Mouse (Mus musculus) MEL (cell line): ENCODE measurements at regions not wholly inside any gene's neighbourhood (a gene's known extent, or its start where the extent isn't known, plus 50 kb on each side); places are given as distances from the start of the nearest gene placed in this dataset.

Experiments used
- DNase-seq: peaks from one replicate; pipeline ENCODE4 v3.0.0; 2011; ENCODE audit warnings: low read depth, low spot score
- H3K27ac ChIP-seq: 2 replicates; pipeline ENCODE4 v1.5.1; 2012; ENCODE audit warnings: low read depth, mild to moderate bottlenecking, control low read depth, low read length, moderate library complexity; ENCODE audit not compliant: control insufficient read depth
- H3K27me3 ChIP-seq, 2 experiments: fragments of 150-350 bp in 1 of 2; sonication (generic) in 1 of 2; 2 replicates each; pipeline ENCODE4 v1.6.1; 2012; ENCODE audit warnings: low read length in 2 of 2, mild to moderate bottlenecking in 2 of 2, improper control_type of control experiment in 1 of 2, moderate library complexity in 1 of 2; ENCODE audit not compliant: insufficient read depth in 2 of 2, control insufficient read depth in 1 of 2
- H3K36me3 ChIP-seq, 2 experiments: 2 replicates each; pipeline ENCODE4 v1.6.1; 2012 to 2014; ENCODE audit warnings: low read length in 2 of 2, improper control_type of control experiment in 1 of 2, inconsistent platforms in 1 of 2, mild to moderate bottlenecking in 1 of 2; ENCODE audit not compliant: insufficient read depth in 2 of 2, control insufficient read depth in 1 of 2
- H3K4me1 ChIP-seq, 2 experiments: fragments of 150-350 bp in 1 of 2; sonication (generic) in 1 of 2; 2 replicates each; pipeline ENCODE4 v1.6.1; 2012; ENCODE audit warnings: low read length in 2 of 2, improper control_type of control experiment in 1 of 2, mild to moderate bottlenecking in 1 of 2; ENCODE audit not compliant: insufficient read depth in 2 of 2, control insufficient read depth in 1 of 2
- H3K4me3 ChIP-seq, 2 experiments: fragments of 150-350 bp in 1 of 2; sonication (generic) in 1 of 2; 2 replicates each; pipeline ENCODE4 v1.5.1; 2012; ENCODE audit warnings: low read depth in 2 of 2, low read length in 2 of 2, mild to moderate bottlenecking in 2 of 2, moderate library complexity in 2 of 2, control low read depth in 1 of 2, improper control_type of control experiment in 1 of 2; ENCODE audit not compliant: control insufficient read depth in 1 of 2, insufficient read depth in 1 of 2
- H3K79me2 ChIP-seq: 2 replicates; pipeline ENCODE4 v1.6.1; 2012; ENCODE audit warnings: mild to moderate bottlenecking, low read length, moderate library complexity; ENCODE audit not compliant: control insufficient read depth, poor library complexity, insufficient read depth
- H3K9ac ChIP-seq: 2 replicates; pipeline ENCODE4 v1.6.1; 2012; ENCODE audit warnings: low read depth, mild to moderate bottlenecking, control low read depth, low read length, moderate library complexity; ENCODE audit not compliant: control insufficient read depth, poor library complexity, severe bottlenecking
- H3K9me3 ChIP-seq: fragments of 150-350 bp; sonication (generic); replicated peaks from 2 replicates; pipeline ENCODE4 v1.6.1; 2012; ENCODE audit warnings: mild to moderate bottlenecking, low read length, improper control_type of control experiment, moderate library complexity; ENCODE audit not compliant: insufficient read depth
- BHLHE40 ChIP-seq: IDR thresholded peaks from 2 replicates; pipeline ENCODE4 v1.6.1; 2012; ENCODE audit warnings: low read depth, mild to moderate bottlenecking, inconsistent platforms, low read length, improper control_type of control experiment, borderline replicate concordance
- CTCF ChIP-seq, 3 experiments: IDR thresholded peaks in 2 of 3; conservative IDR thresholded peaks in 1 of 3; 2 replicates each; pipeline ENCODE4 v1.5.1; 2011 to 2012; ENCODE audit warnings: low read length in 3 of 3, low read depth in 2 of 3, mild to moderate bottlenecking in 2 of 3, improper control_type of control experiment in 1 of 3, inconsistent platforms in 1 of 3, mixed read lengths in 1 of 3, moderate library complexity in 1 of 3; ENCODE audit not compliant: control insufficient read depth in 1 of 3, insufficient read depth in 1 of 3, poor library complexity in 1 of 3, severe bottlenecking in 1 of 3
- EP300 ChIP-seq, 2 experiments: IDR thresholded peaks; 2 replicates each; pipeline ENCODE4 v1.6.1; 2011; ENCODE audit warnings: improper control_type of control experiment in 2 of 2, low read length in 2 of 2, low read depth in 1 of 2, mild to moderate bottlenecking in 1 of 2
- ETS1 ChIP-seq: IDR thresholded peaks from 2 replicates; pipeline ENCODE4 v1.6.1; 2012; ENCODE audit warnings: low read depth, mild to moderate bottlenecking, inconsistent platforms, low read length, improper control_type of control experiment, moderate library complexity
- GABPA ChIP-seq: IDR thresholded peaks from 2 replicates; pipeline ENCODE4 v1.6.1; 2012; ENCODE audit warnings: low read depth, mild to moderate bottlenecking, inconsistent platforms, low read length, improper control_type of control experiment, moderate library complexity
- GATA1 ChIP-seq: IDR thresholded peaks from 2 replicates; pipeline ENCODE4 v1.6.1; 2011; ENCODE audit warnings: low read depth, low read length, improper control_type of control experiment
- JUND ChIP-seq: IDR thresholded peaks from 2 replicates; pipeline ENCODE4 v1.6.1; 2011; ENCODE audit warnings: low read depth, mild to moderate bottlenecking, improper control_type of control experiment, low read length
- MAFK ChIP-seq: IDR thresholded peaks from 2 replicates; pipeline ENCODE4 v1.6.1; 2011; ENCODE audit warnings: low read depth, mild to moderate bottlenecking, low read length, improper control_type of control experiment, borderline replicate concordance
- MAX ChIP-seq: IDR thresholded peaks from 2 replicates; pipeline ENCODE4 v1.6.1; 2011; ENCODE audit warnings: low read length, improper control_type of control experiment
- MAZ ChIP-seq: IDR thresholded peaks from 2 replicates; pipeline ENCODE4 v1.6.1; 2012; ENCODE audit warnings: low read depth, mild to moderate bottlenecking, inconsistent platforms, low read length, improper control_type of control experiment
- MEF2A ChIP-seq: IDR thresholded peaks from 2 replicates; pipeline ENCODE4 v1.6.1; 2014; ENCODE audit warnings: low read depth, mild to moderate bottlenecking, inconsistent platforms, low read length, improper control_type of control experiment; ENCODE audit not compliant: poor library complexity, insufficient replicate concordance, severe bottlenecking; ENCODE audit errors: extremely low read depth
- MYB ChIP-seq: IDR thresholded peaks from 2 replicates; pipeline ENCODE4 v1.6.1; 2011; ENCODE audit warnings: mild to moderate bottlenecking, low read depth, low read length, improper control_type of control experiment
- NELFE ChIP-seq: IDR thresholded peaks from 2 replicates; pipeline ENCODE4 v1.6.1; 2011; ENCODE audit warnings: low read depth, low read length, improper control_type of control experiment
- POLR2A ChIP-seq, 2 experiments: IDR thresholded peaks; 2 replicates each; pipeline ENCODE4 v1.6.1; 2011 to 2012; ENCODE audit warnings: low read length in 2 of 2, mild to moderate bottlenecking in 2 of 2, control low read depth in 1 of 2, improper control_type of control experiment in 1 of 2, low read depth in 1 of 2, moderate library complexity in 1 of 2; ENCODE audit not compliant: control insufficient read depth in 1 of 2, insufficient read depth in 1 of 2, poor library complexity in 1 of 2
- POLR2AphosphoS5 ChIP-seq: IDR thresholded peaks from 2 replicates; pipeline ENCODE4 v1.6.1; 2012; ENCODE audit warnings: low read depth, borderline replicate concordance, mild to moderate bottlenecking, inconsistent platforms, low read length, moderate library complexity, mixed read lengths
- RCOR1 ChIP-seq: IDR thresholded peaks from 2 replicates; pipeline ENCODE4 v1.6.1; 2012; ENCODE audit warnings: low read depth, mild to moderate bottlenecking, inconsistent platforms, low read length, improper control_type of control experiment
- SIN3A ChIP-seq: IDR thresholded peaks from 2 replicates; pipeline ENCODE4 v1.6.1; 2012; ENCODE audit warnings: low read length, improper control_type of control experiment, inconsistent platforms
- TAL1 ChIP-seq: IDR thresholded peaks from 2 replicates; pipeline ENCODE4 v1.6.1; 2012; ENCODE audit warnings: mild to moderate bottlenecking, inconsistent platforms, low read length, moderate library complexity, mixed read lengths
- TBP ChIP-seq: IDR thresholded peaks from 2 replicates; pipeline ENCODE4 v1.8.0; 2011; ENCODE audit warnings: low read depth, low read length, improper control_type of control experiment
- UBTF ChIP-seq: IDR thresholded peaks from 2 replicates; pipeline ENCODE4 v1.6.1; 2012; ENCODE audit warnings: low read depth, mild to moderate bottlenecking, inconsistent platforms, low read length, improper control_type of control experiment, moderate library complexity, borderline replicate concordance; ENCODE audit not compliant: insufficient read depth
- USF1 ChIP-seq: IDR thresholded peaks from 2 replicates; pipeline ENCODE4 v1.6.1; 2014; ENCODE audit warnings: low read depth, mild to moderate bottlenecking, inconsistent platforms, low read length, improper control_type of control experiment, moderate library complexity
- ZC3H11A ChIP-seq: IDR thresholded peaks from 2 replicates; pipeline ENCODE4 v1.6.1; 2012; ENCODE audit warnings: low read depth, mild to moderate bottlenecking, inconsistent platforms, low read length, improper control_type of control experiment
- ZKSCAN1 ChIP-seq: IDR thresholded peaks from 2 replicates; pipeline ENCODE4 v1.6.1; 2012; ENCODE audit warnings: low read depth, mild to moderate bottlenecking, inconsistent platforms, low read length, improper control_type of control experiment, moderate library complexity
- ZMIZ1 ChIP-seq: IDR thresholded peaks from 2 replicates; pipeline ENCODE4 v1.6.1; 2012; ENCODE audit warnings: low read depth, mild to moderate bottlenecking, inconsistent platforms, low read length, improper control_type of control experiment, moderate library complexity
- ZNF384 ChIP-seq: IDR thresholded peaks from 2 replicates; pipeline ENCODE4 v1.6.1; 2012; ENCODE audit warnings: low read depth, mild to moderate bottlenecking, inconsistent platforms, low read length, improper control_type of control experiment

- no peak for TF ChIP-seq POLR2A (IDR thresholded peaks at IDR 0.05; ENCODE audit: control insufficient read depth in 1 of 2, insufficient read depth in 1 of 2, low read depth in 1 of 2, low read length in 2 of 2, poor library complexity in 1 of 2)
- no peak for TF ChIP-seq MAX
- no peak for TF ChIP-seq SIN3A
- TF ChIP-seq GATA1: no peak
- TF ChIP-seq GABPA: no peak
- no peak for TF ChIP-seq MAFK
- no peak for TF ChIP-seq ETS1
- no peak for TF ChIP-seq ZMIZ1
- TF ChIP-seq BHLHE40: no peak
- no peak for TF ChIP-seq NELFE
- TF ChIP-seq MEF2A: no peak
- no peak for TF ChIP-seq USF1
- TF ChIP-seq ZNF384: no peak
- TF ChIP-seq ZC3H11A: no peak
- TF ChIP-seq POLR2AphosphoS5: no peak
- TF ChIP-seq UBTF: no peak
- no peak for TF ChIP-seq MYB
- H3K9me3 ChIP-seq: no peaks in the 10 kb centered on the region
- H3K4me1 ChIP-seq: no peaks in the 10 kb centered on the region
- H3K27me3 ChIP-seq: no peaks in the 10 kb centered on the region
- no peak overlapping the region for H3K27ac ChIP-seq
- H3K36me3 ChIP-seq: no peaks in the 10 kb centered on the region
- DNase-seq: no peak
- H3K9ac ChIP-seq: no peak overlapping the region
- H3K79me2 ChIP-seq: no peaks in the 10 kb centered on the region
- no peak overlapping the region for H3K4me3 ChIP-seq
These were observed 59.6 kb downstream of the Kcne4 start for GRCm38 (mm10) chr1:78876156-78876555.

- Histone ChIP-seq H3K36me3 (no peaks in the 10 kb centered on the region), H3K27me3 (no peaks in the 10 kb centered on the region), H3K79me2 (no peaks in the 10 kb centered on the region), H3K4me3 (no peak overlapping the region), H3K9ac (no peak overlapping the region), H3K4me1 (no peaks in the 10 kb centered on the region), H3K27ac (no peak overlapping the region), H3K9me3 (no peaks in the 10 kb centered on the region)
- DNase-seq: no peak
- TF ChIP-seq ZNF384 (no peak), EP300 (IDR thresholded peaks at IDR 0.05; ENCODE audit: low read depth in 1 of 2, low read length in 2 of 2) (no peak), TAL1 (no peak), ZKSCAN1 (no peak), CTCF (IDR thresholded peaks at IDR 0.05 in 2 of 3, conservative IDR thresholded peaks at IDR 0.05 in 1 of 3; ENCODE audit: control insufficient read depth in 1 of 3, insufficient read depth in 1 of 3, low read depth in 2 of 3, low read length in 3 of 3, poor library complexity in 1 of 3, severe bottlenecking in 1 of 3) (no peak), NELFE (no peak), GATA1 (no peak), MAZ (no peak), JUND (no peak), ETS1 (no peak), TBP (no peak), RCOR1 (no peak)
These were observed 62.7 kb downstream of the Kcne4 start for GRCm38 (mm10) chr1:78879246-78879645.
